Mouse (Mus musculus) forebrain, embryonic 16.5 days (tissue): Measurements from ENCODE around the gene Mki67. TPM values are rescaled to one million over a fixed set of nuclear protein-coding genes. Genes with fewer than 3 reads are reported as not detected.

Source experiments
- ATAC-seq: fragments of 200-750 bp; cut with Nextera tagmentation; 2 replicates; pipeline ENCODE4 v1.8.0; 2017; ENCODE audit warnings: mild to moderate bottlenecking, moderate library complexity
- H3K27ac ChIP-seq: fragments of 300-500 bp; sonication (generic); 2 replicates; pipeline ENCODE4 v1.5.1; 2014; ENCODE audit warnings: low read length, control low read depth
- H3K27me3 ChIP-seq: fragments of 300-500 bp; sonication (generic); replicated peaks from 2 replicates; pipeline ENCODE4 v1.6.1; 2014; ENCODE audit warnings: low read length; ENCODE audit not compliant: control insufficient read depth, insufficient read depth
- H3K36me3 ChIP-seq: fragments of 300-500 bp; sonication (generic); 2 replicates; pipeline ENCODE4 v1.6.1; 2014; ENCODE audit not compliant: control insufficient read depth, insufficient read depth
- H3K4me1 ChIP-seq: fragments of 300-500 bp; sonication (generic); replicated peaks from 2 replicates; pipeline ENCODE4 v1.6.1; 2014; ENCODE audit warnings: low read length; ENCODE audit not compliant: control insufficient read depth, insufficient read depth
- H3K4me2 ChIP-seq: fragments of 300-500 bp; sonication (generic); 2 replicates; pipeline ENCODE4 v1.6.1; 2014; ENCODE audit warnings: mild to moderate bottlenecking, low read length, control low read depth
- H3K4me3 ChIP-seq: fragments of 300-500 bp; sonication (generic); replicated peaks from 2 replicates; pipeline ENCODE4 v1.5.1; 2014; ENCODE audit warnings: mild to moderate bottlenecking, low read length, control low read depth
- H3K9ac ChIP-seq: fragments of 300-500 bp; sonication (generic); replicated peaks from 2 replicates; pipeline ENCODE4 v1.6.1; 2014; ENCODE audit warnings: low read depth, low read length, control low read depth
- H3K9me3 ChIP-seq: fragments of 300-500 bp; sonication (generic); 2 replicates; pipeline ENCODE4 v1.6.1; 2016; ENCODE audit warnings: low read length; ENCODE audit not compliant: control insufficient read depth
- WGBS: fragments of 180-500 bp; shearing (Covaris S2); extraction: QIAGEN DNeasy Blood & Tissue Kit; methylation state at CpG from one replicate; pipeline ENCODE4 v1.1.7; 2014; 5-methylcytosine and 5-hydroxymethylcytosine counted together
- polyA plus RNA-seq: library from polyadenylated mRNA; unstranded; fragments of >200 nt; fragmentation: Nextera tagmentation; extraction: Ambion mirVana; gene quantifications from 2 replicates; pipeline ENCODE4 v1.2.1, GENCODE M21; 2015

The Mki67 gene
- polyA plus RNA-seq, 1 experiment from 2014 or later: 14.8 TPM

DNA sequence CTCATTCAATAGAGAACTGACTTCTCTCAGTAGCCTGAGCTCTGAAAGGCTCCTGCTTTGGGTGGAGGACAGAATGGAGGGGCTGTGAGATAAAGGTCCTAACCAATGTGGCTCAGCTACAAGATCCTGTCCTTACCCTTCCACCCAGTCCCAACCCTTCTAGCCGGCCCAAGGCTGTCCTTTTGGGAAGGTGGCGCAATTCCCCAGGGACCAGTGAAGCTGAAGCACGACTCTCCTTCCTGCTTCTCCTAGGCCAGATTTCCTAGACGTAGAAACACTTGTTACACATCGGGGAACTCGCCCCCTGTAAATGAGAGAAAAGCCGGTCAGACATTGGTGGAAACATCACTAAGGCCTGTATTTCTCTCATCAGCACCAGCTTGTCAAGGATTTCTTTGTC is 52.0 kb downstream of the Mki67 start:
- H3K9me3 ChIP-seq: no peaks in the 10 kb centered on the region
- no peak overlapping the region for H3K27ac ChIP-seq
- H3K4me1 ChIP-seq: no peaks in the 10 kb centered on the region
- no peak overlapping the region for H3K4me2 ChIP-seq
- no peak for ATAC-seq
- 82% methylated on average over 7 of the region's 7 CpGs for WGBS
- no peak overlapping the region for H3K9ac ChIP-seq
- no peaks in the 10 kb centered on the region for H3K27me3 ChIP-seq
- H3K36me3 ChIP-seq: no peaks in the 10 kb centered on the region
- no peak overlapping the region for H3K4me3 ChIP-seq

DNA sequence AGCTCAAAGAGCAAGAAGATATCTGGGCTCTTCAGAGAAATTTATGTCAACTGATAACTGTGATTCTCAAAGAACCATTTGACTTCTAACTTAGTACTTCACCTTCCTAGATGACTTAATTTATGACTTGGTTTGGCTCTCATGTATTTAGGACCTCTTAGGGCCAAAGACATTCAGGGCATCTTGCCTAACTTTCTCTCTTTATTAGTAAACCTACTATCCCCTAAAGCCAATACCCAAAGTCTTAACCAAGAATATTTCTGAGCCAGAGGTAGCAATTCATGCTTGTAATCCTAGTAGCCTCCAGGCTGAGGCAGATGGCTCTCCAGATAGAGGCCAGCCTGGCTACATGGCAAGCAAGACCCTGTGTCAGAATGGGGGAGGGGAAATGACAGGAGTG is 55.8 kb downstream of the Mki67 start:
- no peak overlapping the region for H3K27ac ChIP-seq
- no peak overlapping the region for H3K9ac ChIP-seq
- H3K27me3 ChIP-seq: no peaks in the 10 kb centered on the region
- no peaks in the 10 kb centered on the region for H3K4me1 ChIP-seq
- no peaks in the 10 kb centered on the region for H3K9me3 ChIP-seq
- ATAC-seq: no peak
- no peak overlapping the region for H3K4me3 ChIP-seq
- H3K4me2 ChIP-seq: no peak overlapping the region
- H3K36me3 ChIP-seq: no peaks in the 10 kb centered on the region

DNA sequence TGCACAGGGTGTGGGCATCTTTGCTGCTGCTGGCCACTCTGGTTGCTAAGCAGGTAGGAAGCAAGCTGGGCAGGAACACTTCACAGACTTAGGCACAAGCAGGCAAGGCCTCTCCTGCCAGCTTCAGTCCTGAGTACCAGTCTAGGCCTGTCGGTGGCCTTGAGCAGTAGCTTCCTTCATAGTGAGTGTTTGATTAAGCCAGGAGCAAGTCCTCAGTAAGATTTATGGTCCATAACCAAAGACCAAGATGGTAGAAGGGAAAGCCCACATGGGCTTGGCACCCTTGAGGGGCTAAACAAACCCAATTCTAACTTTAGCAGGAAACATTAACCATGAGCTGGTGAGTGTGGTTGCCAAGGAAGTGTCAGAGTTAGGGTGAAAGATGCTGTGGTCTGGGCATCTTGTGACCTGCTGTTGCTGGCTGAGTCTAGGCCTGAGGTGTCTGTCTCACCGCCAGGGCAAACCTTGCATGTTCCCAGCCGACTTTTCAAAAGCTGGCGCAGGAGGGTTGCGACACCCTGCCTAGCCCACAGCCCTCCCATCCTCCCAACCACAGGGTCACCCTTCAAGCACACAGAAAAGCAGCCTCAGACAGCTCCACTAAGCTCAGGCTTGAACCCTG is 56.7 kb downstream of the Mki67 start:
- H3K4me1 ChIP-seq: no peaks in the 10 kb centered on the region
- no peak for ATAC-seq
- H3K9ac ChIP-seq: no peak overlapping the region
- H3K27me3 ChIP-seq: no peaks in the 10 kb centered on the region
- no peak overlapping the region for H3K4me3 ChIP-seq
- no peaks in the 10 kb centered on the region for H3K9me3 ChIP-seq
- H3K36me3 ChIP-seq: no peaks in the 10 kb centered on the region
- H3K4me2 ChIP-seq: no peak overlapping the region
- WGBS: 93% methylated on average over 5 of the region's 5 CpGs
- H3K27ac ChIP-seq: no peak overlapping the region

DNA sequence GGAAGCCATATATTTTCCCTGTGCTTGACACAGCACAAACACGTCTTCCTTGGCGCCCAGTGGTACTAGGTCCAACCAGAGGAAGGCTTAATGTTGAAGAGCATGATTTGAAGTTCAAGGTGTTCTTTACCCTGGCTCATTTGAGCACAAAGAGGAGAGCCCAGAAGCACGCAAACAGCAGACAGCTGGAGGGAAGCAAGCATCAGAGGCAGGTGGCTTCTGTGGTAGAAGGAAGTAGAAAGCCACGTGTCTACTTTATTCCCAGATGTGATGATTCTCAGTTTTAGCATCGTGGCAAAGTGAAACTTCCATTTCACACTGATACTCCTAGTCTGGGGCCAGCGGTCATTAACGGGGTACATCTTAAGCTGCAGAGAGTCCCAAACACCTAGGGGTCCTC is 58.0 kb downstream of the Mki67 start:
- Histone ChIP-seq H3K27ac (no peak overlapping the region), H3K4me1 (no peaks in the 10 kb centered on the region), H3K36me3 (no peaks in the 10 kb centered on the region), H3K4me2 (no peak overlapping the region), H3K9ac (no peak overlapping the region), H3K27me3 (no peaks in the 10 kb centered on the region), H3K9me3 (no peaks in the 10 kb centered on the region), H3K4me3 (no peak overlapping the region)
- WGBS: 92% methylated on average over 7 of the region's 7 CpGs
- ATAC-seq: no peak

DNA sequence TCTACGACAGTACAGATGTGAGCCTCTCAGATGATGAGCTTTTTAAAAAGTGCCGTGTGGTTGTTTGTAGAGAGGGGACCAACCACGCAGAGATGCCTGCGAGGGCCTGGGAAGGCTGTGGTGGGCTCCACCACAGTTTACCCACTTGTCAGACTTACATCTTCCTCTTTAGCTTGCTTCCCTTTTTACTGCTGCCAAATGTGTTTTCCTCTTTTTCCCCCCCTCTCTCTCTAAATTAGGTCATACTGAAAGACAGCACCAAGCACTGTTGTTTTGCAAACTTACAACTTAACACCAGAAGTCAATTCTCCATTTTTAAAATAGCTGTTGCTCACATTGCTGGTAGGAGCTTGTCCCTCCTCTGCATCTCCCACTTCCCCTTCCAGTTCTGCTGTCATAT is 61.0 kb downstream of the Mki67 start:
- Histone ChIP-seq H3K9ac (no peak overlapping the region), H3K27ac (no peak overlapping the region), H3K4me1 (no peaks in the 10 kb centered on the region), H3K36me3 (no peaks in the 10 kb centered on the region), H3K4me3 (no peak overlapping the region), H3K27me3 (no peaks in the 10 kb centered on the region), H3K4me2 (no peak overlapping the region), H3K9me3 (no peaks in the 10 kb centered on the region)
- ATAC-seq: no peak
- 86% methylated on average over 4 of the region's 4 CpGs for WGBS

DNA sequence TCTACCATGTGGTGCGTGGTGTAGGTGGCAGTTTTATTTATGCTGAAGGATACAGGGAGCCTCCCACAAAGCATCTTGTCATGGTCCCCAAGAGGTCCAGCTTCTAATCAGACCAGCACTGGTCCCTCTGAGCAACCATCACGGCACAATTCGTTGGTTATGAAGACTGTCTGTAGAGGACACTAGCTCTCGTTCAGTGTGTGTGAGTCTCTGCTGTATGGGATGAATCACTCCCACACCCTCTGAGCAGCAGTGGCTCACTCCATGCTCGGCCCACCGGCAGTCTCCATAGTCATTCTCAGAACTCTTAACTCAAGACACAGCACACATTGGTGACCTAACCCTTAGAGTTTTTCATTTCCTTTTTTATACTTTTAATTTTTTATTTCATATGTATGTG is 61.9 kb downstream of the Mki67 start:
- H3K9me3 ChIP-seq: no peaks in the 10 kb centered on the region
- H3K4me3 ChIP-seq: no peak overlapping the region
- no peaks in the 10 kb centered on the region for H3K4me1 ChIP-seq
- no peak overlapping the region for H3K27ac ChIP-seq
- H3K36me3 ChIP-seq: no peaks in the 10 kb centered on the region
- no peak overlapping the region for H3K4me2 ChIP-seq
- ATAC-seq: no peak
- no peak overlapping the region for H3K9ac ChIP-seq
- 92% methylated on average over 6 of the region's 6 CpGs for WGBS
- no peaks in the 10 kb centered on the region for H3K27me3 ChIP-seq

DNA sequence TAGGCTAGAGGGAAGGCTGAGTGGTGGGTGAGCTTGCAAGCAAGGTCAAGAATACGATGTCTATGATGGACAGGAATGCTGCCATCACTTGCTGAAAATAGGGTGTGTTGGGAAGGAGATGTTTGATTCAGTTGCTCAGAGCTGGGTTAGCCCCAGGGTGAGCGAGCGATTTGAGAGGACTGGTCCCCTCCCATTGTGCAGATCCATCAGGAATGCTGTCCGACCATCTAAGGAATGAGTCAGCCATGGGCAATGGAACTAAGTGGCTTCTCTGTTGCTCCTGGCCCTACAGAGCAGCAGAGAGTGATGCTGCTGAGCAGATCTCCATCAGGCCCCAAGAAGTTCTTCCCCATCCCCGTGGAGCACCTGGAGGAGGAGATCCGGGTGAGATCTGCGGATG is 62.6 kb downstream of the Mki67 start:
- no peaks in the 10 kb centered on the region for H3K9me3 ChIP-seq
- H3K27ac ChIP-seq: no peak overlapping the region
- no peaks in the 10 kb centered on the region for H3K4me1 ChIP-seq
- H3K4me3 ChIP-seq: no peak overlapping the region
- WGBS: 93% methylated on average over 7 of the region's 7 CpGs
- no peaks in the 10 kb centered on the region for H3K27me3 ChIP-seq
- H3K9ac ChIP-seq: no peak overlapping the region
- H3K36me3 ChIP-seq: no peaks in the 10 kb centered on the region
- ATAC-seq: no peak
- no peak overlapping the region for H3K4me2 ChIP-seq

DNA sequence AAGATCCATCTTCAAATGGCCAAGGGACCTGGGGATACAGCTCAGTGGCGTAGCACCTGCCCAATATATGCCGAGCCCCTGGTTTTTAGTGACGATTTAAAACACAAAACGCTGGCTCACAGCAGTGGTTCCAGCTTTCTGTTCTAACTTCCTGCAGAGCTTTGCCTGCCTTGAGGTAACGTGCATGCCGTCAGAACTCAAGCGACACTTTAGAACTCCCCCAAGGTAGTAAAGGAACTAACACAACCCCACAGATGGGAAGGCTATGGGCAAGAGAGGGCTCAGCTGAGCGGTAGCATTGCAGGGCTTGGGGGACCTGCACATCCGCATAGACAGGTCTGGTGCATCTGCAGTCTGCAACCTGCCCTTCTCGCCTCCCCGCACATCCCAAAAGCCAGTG is 63.4 kb downstream of the Mki67 start:
- Histone ChIP-seq H3K36me3 (no peaks in the 10 kb centered on the region), H3K27me3 (no peaks in the 10 kb centered on the region), H3K4me3 (no peak overlapping the region), H3K9ac (no peak overlapping the region), H3K4me2 (no peak overlapping the region), H3K9me3 (peaks cover 3% of the 10 kb centered on the region; the same call in 1 of the 2 replicates), H3K27ac (no peak overlapping the region), H3K4me1 (no peaks in the 10 kb centered on the region)
- 75% methylated on average over 11 of the region's 11 CpGs for WGBS
- no peak for ATAC-seq

DNA sequence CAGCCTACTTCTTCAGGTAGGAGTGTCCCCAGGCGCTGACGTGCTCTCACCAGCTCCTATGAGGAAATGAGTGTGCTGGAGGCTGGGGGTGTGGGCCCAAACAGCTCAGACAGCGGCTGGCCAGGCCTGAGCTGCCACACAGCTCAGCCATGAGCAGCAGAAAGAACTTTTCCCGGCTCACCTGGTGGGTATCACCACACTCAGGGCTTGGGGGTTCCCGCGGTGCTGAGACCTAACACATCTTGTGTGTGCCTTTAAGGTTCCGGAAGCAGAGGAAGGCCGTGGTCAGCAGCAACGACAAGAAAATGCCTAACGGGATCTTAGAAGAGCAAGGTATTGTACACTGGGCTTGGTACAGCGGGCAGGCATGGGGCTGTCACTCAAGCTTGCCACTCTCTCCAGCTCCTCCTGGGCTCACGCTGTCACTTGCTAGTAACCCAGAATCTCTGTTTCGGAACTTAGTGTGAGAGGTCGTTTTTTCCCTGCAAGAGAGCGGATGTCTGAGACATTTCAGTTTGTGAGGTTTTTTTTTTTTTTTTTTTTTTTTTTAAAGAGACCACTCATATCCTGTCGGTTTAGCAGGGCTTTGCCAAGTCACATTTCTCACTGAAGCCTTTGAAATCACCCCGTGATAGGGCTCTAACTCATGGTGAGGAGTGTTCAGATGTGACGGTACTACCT is 64.2 kb downstream of the Mki67 start:
- peaks cover 3% of the 10 kb centered on the region; the same call in 1 of the 2 replicates for H3K9me3 ChIP-seq
- ATAC-seq: no peak
- H3K4me2 ChIP-seq: no peak overlapping the region
- WGBS: 62% methylated on average over 18 of the region's 18 CpGs
- H3K27me3 ChIP-seq: no peaks in the 10 kb centered on the region
- no peaks in the 10 kb centered on the region for H3K4me1 ChIP-seq
- no peaks in the 10 kb centered on the region for H3K36me3 ChIP-seq
- H3K9ac ChIP-seq: no peak overlapping the region
- no peak overlapping the region for H3K27ac ChIP-seq
- H3K4me3 ChIP-seq: no peak overlapping the region

DNA sequence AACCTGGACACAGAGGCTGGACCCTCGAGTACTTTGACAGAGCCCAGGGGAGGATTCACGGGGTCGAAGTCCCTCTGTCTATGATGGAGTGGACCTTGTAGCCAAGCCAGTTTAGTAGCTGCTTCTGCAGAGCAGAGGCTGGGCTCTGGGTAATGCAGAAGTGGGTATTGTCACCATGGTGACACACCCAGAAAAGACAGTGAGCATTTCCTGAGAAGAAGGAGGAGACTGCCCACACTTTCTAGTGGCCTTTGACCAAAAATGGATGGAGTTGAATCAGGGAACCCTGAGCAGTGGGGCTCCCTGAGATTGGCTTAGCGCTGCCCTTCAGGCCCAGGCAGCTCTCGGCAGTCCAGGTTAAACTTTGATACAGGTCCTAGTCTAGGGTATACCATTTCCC is 66.1 kb downstream of the Mki67 start:
- 84% methylated on average over 5 of the region's 5 CpGs for WGBS
- H3K9ac ChIP-seq: no peak overlapping the region
- H3K4me3 ChIP-seq: no peak overlapping the region
- no peak overlapping the region for H3K4me2 ChIP-seq
- no peaks in the 10 kb centered on the region for H3K27me3 ChIP-seq
- H3K36me3 ChIP-seq: no peaks in the 10 kb centered on the region
- ATAC-seq: no peak
- H3K9me3 ChIP-seq: peaks cover 3% of the 10 kb centered on the region; the same call in 1 of the 2 replicates
- H3K27ac ChIP-seq: no peak overlapping the region
- no peaks in the 10 kb centered on the region for H3K4me1 ChIP-seq
